22 mouse cellular contexts compared by ENCODE assay signal in the genomic region with DNA sequence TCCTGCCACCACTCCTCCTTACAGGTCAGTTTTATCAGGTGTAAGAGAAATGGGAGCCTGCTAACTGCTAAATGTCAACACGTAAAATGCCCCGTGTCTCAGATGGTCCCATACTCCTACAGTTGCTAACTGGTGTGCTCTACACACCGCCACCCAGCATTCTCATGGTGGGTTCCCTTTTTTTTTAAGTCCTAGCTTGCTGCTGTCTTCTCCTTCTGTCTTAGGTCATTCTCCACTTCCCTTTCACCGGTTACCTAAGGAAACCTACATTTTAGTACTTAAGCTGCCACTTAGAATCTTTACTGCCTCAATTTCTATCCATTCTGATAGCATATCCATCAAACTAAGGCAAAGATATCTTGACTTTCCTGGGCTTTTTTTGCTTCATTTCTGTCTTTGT. TPM values are rescaled to one million over a fixed set of nuclear protein-coding genes. Genes with fewer than 3 reads are reported as not detected.
DNase-seq lines count a peak whose midpoint lies in the region; ATAC-seq and TF ChIP-seq lines count a peak whose summit lies in the region.
"Had no signal": no experiment of that assay in that cellular context is flagged by ENCODE, and none has a peak within 500 bp of the region (broad histone marks: within the 10 kb centered on the region; RNA-seq: fewer than 3 reads in every experiment).

No protein-coding gene starts in this region.

- H3K9me3 ChIP-seq in heart, embryonic 12.5 days (replicated peaks): no peaks in the 10 kb centered on the region
- H3K9me3 ChIP-seq in G1E (replicated peaks): no peaks in the 10 kb centered on the region
- H3K9me3 ChIP-seq in liver, embryonic 13.5 days (replicated peaks): no peaks in the 10 kb centered on the region
- no peaks in the 10 kb centered on the region for H3K9me3 ChIP-seq in megakaryocyte, embryonic 14.5 days
- no peaks in the 10 kb centered on the region for H3K9me3 ChIP-seq in hindbrain, embryonic 11.5 days (ENCODE audit: control insufficient read depth, low read length)
- H3K9me3 ChIP-seq in midbrain, embryonic 11.5 days (ENCODE audit: control insufficient read depth, low read length): no peaks in the 10 kb centered on the region
- H3K9me3 ChIP-seq: hindbrain, embryonic 12.5 days; midbrain, embryonic 15.5 days; neural tube, embryonic 12.5 days had no signal

- H3K36me3 ChIP-seq in heart, embryonic 12.5 days: peaks cover 50% of the 10 kb centered on the region
- peaks cover 71% of the 10 kb centered on the region for H3K36me3 ChIP-seq in G1E (replicated peaks)
- peaks cover 57% of the 10 kb centered on the region for H3K36me3 ChIP-seq in liver, embryonic 13.5 days
- H3K36me3 ChIP-seq in megakaryocyte, embryonic 14.5 days (replicated peaks; ENCODE audit: low read length): peaks cover 59% of the 10 kb centered on the region
- no peaks in the 10 kb centered on the region for H3K36me3 ChIP-seq in hindbrain, embryonic 11.5 days (ENCODE audit: control insufficient read depth, insufficient read depth, low read length)
- H3K36me3 ChIP-seq in midbrain, embryonic 11.5 days (ENCODE audit: control insufficient read depth, insufficient read depth, low read length): peaks cover 4% of the 10 kb centered on the region; the same call in 1 of the 2 replicates

- H3K4me1 ChIP-seq in heart, embryonic 12.5 days (replicated peaks): peaks cover 47% of the 10 kb centered on the region
- peaks cover 81% of the 10 kb centered on the region for H3K4me1 ChIP-seq in G1E (ENCODE audit: insufficient read depth, low read depth, low read length)
- peaks cover 65% of the 10 kb centered on the region for H3K4me1 ChIP-seq in liver, embryonic 13.5 days (replicated peaks)
- peaks cover 86% of the 10 kb centered on the region for H3K4me1 ChIP-seq in megakaryocyte, embryonic 14.5 days
- peaks cover 10% of the 10 kb centered on the region for H3K4me1 ChIP-seq in hindbrain, embryonic 11.5 days (replicated peaks; ENCODE audit: control insufficient read depth, insufficient read depth, low read length)
- H3K4me1 ChIP-seq in midbrain, embryonic 11.5 days (ENCODE audit: control insufficient read depth, insufficient read depth, low read length): peaks cover 20% of the 10 kb centered on the region

- TF ChIP-seq CTCF in G1E (IDR thresholded peaks at IDR 0.05; ENCODE audit: low read depth, low read length): no peak

- H3K27me3 ChIP-seq in heart, embryonic 12.5 days (replicated peaks): no peaks in the 10 kb centered on the region
- H3K27me3 ChIP-seq in G1E (ENCODE audit: insufficient read depth, low read length): no peaks in the 10 kb centered on the region
- no peaks in the 10 kb centered on the region for H3K27me3 ChIP-seq in liver, embryonic 13.5 days
- no peaks in the 10 kb centered on the region for H3K27me3 ChIP-seq in megakaryocyte, embryonic 14.5 days (replicated peaks)
- H3K27me3 ChIP-seq in hindbrain, embryonic 11.5 days (ENCODE audit: control insufficient read depth, insufficient read depth, low read length): no peaks in the 10 kb centered on the region
- no peaks in the 10 kb centered on the region for H3K27me3 ChIP-seq in midbrain, embryonic 11.5 days (ENCODE audit: control insufficient read depth, insufficient read depth, low read length)
- H3K27me3 ChIP-seq: hindbrain, embryonic 12.5 days; midbrain, embryonic 15.5 days; neural tube, embryonic 12.5 days had no signal

- H3K27ac ChIP-seq in heart, embryonic 12.5 days (ENCODE audit: poor library complexity, severe bottlenecking): no peak overlapping the region
- H3K27ac ChIP-seq in liver, embryonic 13.5 days: 0 out of 2 replicates have a peak overlapping the region, but pooled peaks have one; percentile 10
- H3K27ac ChIP-seq in hindbrain, embryonic 11.5 days (ENCODE audit: low read depth, low read length): no peak overlapping the region
- no peak overlapping the region for H3K27ac ChIP-seq in midbrain, embryonic 11.5 days (ENCODE audit: low read depth, low read length)
- H3K27ac ChIP-seq: hindbrain, embryonic 12.5 days; liver, embryonic 14.5 days; midbrain, embryonic 15.5 days; neural tube, embryonic 12.5 days had no signal

- no peak for ATAC-seq in heart, embryonic 12.5 days (ENCODE audit: insufficient number of reproducible peaks, low FRiP score)
- ATAC-seq in G1E (ENCODE audit: extremely low read depth, insufficient number of reproducible peaks, low FRiP score, poor library complexity, severe bottlenecking): no peak
- ATAC-seq in liver, embryonic 13.5 days (ENCODE audit: low read depth): no peak
- no peak for ATAC-seq in hindbrain, embryonic 11.5 days (ENCODE audit: low FRiP score)
- ATAC-seq in midbrain, embryonic 11.5 days (ENCODE audit: low FRiP score): no peak
- ATAC-seq: forebrain, postnatal 0 days; midbrain, embryonic 15.5 days had no signal

- no peak for DNase-seq in heart, adult 18-20 months
- no peak for DNase-seq in G1E (ENCODE audit: low spot score)
- no peak for DNase-seq in liver, embryonic 13.5 days
- DNase-seq in hindbrain, embryonic 11.5 days (ENCODE audit: low spot score): no peak
- no peak for DNase-seq in left cerebral cortex, adult 11 months (ENCODE audit: low spot score)
- DNase-seq in midbrain, embryonic 11.5 days (ENCODE audit: low spot score, missing footprints): no peak
- DNase-seq: adrenal gland, postnatal 14 days; cerebellum, adult 9-10 months; forebrain, postnatal 0 days; gastrocnemius, postnatal 25 days; heart, postnatal 10 days; kidney, adult 18-20 months; layer of hippocampus, adult 9-11 months; lung, postnatal 10 days; right cerebral cortex, postnatal 14 days; thymus, postnatal 25 days had no signal

- H3K4me2 ChIP-seq in heart, embryonic 12.5 days: peak overlapping the region; percentile 15; the same call in 1 of the 2 replicates
- H3K4me2 ChIP-seq in liver, embryonic 13.5 days: 0 out of 2 replicates have a peak overlapping the region, but pooled peaks have one; percentile 11
- H3K4me2 ChIP-seq in hindbrain, embryonic 11.5 days (replicated peaks; ENCODE audit: low read depth, low read length): no peak overlapping the region
- no peak overlapping the region for H3K4me2 ChIP-seq in midbrain, embryonic 11.5 days
- H3K4me2 ChIP-seq: midbrain, embryonic 15.5 days had no signal

- no peak overlapping the region for H3K9ac ChIP-seq in heart, embryonic 12.5 days
- 0 out of 2 replicates have a peak overlapping the region, but pooled peaks have one; percentile 89 for H3K9ac ChIP-seq in liver, embryonic 13.5 days
- no peak overlapping the region for H3K9ac ChIP-seq in hindbrain, embryonic 11.5 days (ENCODE audit: low read depth, low read length)
- H3K9ac ChIP-seq in midbrain, embryonic 11.5 days (ENCODE audit: low read length): no peak overlapping the region
- H3K9ac ChIP-seq: forebrain, postnatal 0 days; midbrain, embryonic 15.5 days had no signal

- H3K4me3 ChIP-seq in heart, embryonic 12.5 days: no peak overlapping the region
- H3K4me3 ChIP-seq in G1E (ENCODE audit: low read depth, low read length): peak overlapping the region; percentile 48; the same call in 1 of the 2 replicates
- no peak overlapping the region for H3K4me3 ChIP-seq in liver, embryonic 13.5 days (replicated peaks)
- peak overlapping the region; percentile 64 for H3K4me3 ChIP-seq in megakaryocyte, embryonic 14.5 days (replicated peaks)
- H3K4me3 ChIP-seq in hindbrain, embryonic 11.5 days (ENCODE audit: low read depth, low read length): no peak overlapping the region
- no peak overlapping the region for H3K4me3 ChIP-seq in midbrain, embryonic 11.5 days (ENCODE audit: low read depth, low read length)
- H3K4me3 ChIP-seq: hindbrain, embryonic 12.5 days; midbrain, embryonic 15.5 days; neural tube, embryonic 12.5 days had no signal

- 53% methylated on average over 4 of the region's 4 CpGs for WGBS in heart, embryonic 12.5 days
- 54% methylated on average over 4 of the region's 4 CpGs for WGBS in liver, embryonic 13.5 days (ENCODE audit: insufficient replicate concordance)
- WGBS in hindbrain, embryonic 11.5 days: 92% methylated on average over 4 of the region's 4 CpGs
- WGBS in midbrain, embryonic 11.5 days: 98% methylated on average over 4 of the region's 4 CpGs

RNA-seq across cellular contexts. Expression of gene Mrps7, which starts 2.6 kb away (rescaled TPM):
- polyA plus RNA-seq in heart, embryonic 12.5 days (2016; fragmentation: Nextera tagmentation; extraction: Ambion mirVana): 90.4 and 95.4 TPM in 2 replicates
- 10 to 100 TPM; 81.0 to 83.5 TPM for total RNA-seq in heart, adult 18-20 months (2021)
- 34.3 and 41.0 TPM in 2 replicates for total RNA-seq in G1E (2014; fragmentation: Nextera tagmentation)
- total RNA-seq in G1E (2017): 52.8 and 53.5 TPM in 2 replicates
- 61.1 and 68.7 TPM in 2 replicates for polyA plus RNA-seq in G1E (2012)
- 71.5 and 77.4 TPM in 2 replicates for polyA plus RNA-seq in liver, embryonic 13.5 days (2015; fragmentation: Nextera tagmentation; extraction: Ambion mirVana)
- polyA plus RNA-seq in megakaryocyte, embryonic 14.5 days (2012; ENCODE audit: insufficient read depth, low replicate concordance): 13.8 and 37.9 TPM in 2 replicates
- polyA plus RNA-seq in hindbrain, embryonic 11.5 days (2014; fragmentation: Nextera tagmentation; extraction: Ambion mirVana): 93.3 and 105 TPM in 2 replicates
- polyA plus RNA-seq in midbrain, embryonic 11.5 days (2014; fragmentation: Nextera tagmentation; extraction: Ambion mirVana): 105 TPM in 2 replicates

RNA-seq across cellular contexts. Expression of gene Gga3, which starts 2.7 kb away (rescaled TPM):
- 19.2 and 21.9 TPM in 2 replicates for polyA plus RNA-seq in heart, embryonic 12.5 days (2016; fragmentation: Nextera tagmentation; extraction: Ambion mirVana)
- 10 to 100 TPM; 16.1 to 19.0 TPM for total RNA-seq in heart, adult 18-20 months (2021)
- total RNA-seq in G1E (2014; fragmentation: Nextera tagmentation): 58.5 and 95.5 TPM in 2 replicates
- total RNA-seq in G1E (2017): 13.7 and 22.7 TPM in 2 replicates
- polyA plus RNA-seq in G1E (2012): 102 and 144 TPM in 2 replicates
- 8.5 and 10.5 TPM in 2 replicates for polyA plus RNA-seq in liver, embryonic 13.5 days (2015; fragmentation: Nextera tagmentation; extraction: Ambion mirVana)
- 44.0 and 58.2 TPM in 2 replicates for polyA plus RNA-seq in megakaryocyte, embryonic 14.5 days (2012; ENCODE audit: insufficient read depth, low replicate concordance)
- 24.7 and 25.1 TPM in 2 replicates for polyA plus RNA-seq in hindbrain, embryonic 11.5 days (2014; fragmentation: Nextera tagmentation; extraction: Ambion mirVana)
- polyA plus RNA-seq in midbrain, embryonic 11.5 days (2014; fragmentation: Nextera tagmentation; extraction: Ambion mirVana): 18.7 and 25.1 TPM in 2 replicates

RNA-seq across cellular contexts. Expression of gene Mif4gd, which starts 11.6 kb away (rescaled TPM):
- polyA plus RNA-seq in heart, embryonic 12.5 days (2016; fragmentation: Nextera tagmentation; extraction: Ambion mirVana): 20.9 and 22.0 TPM in 2 replicates
- total RNA-seq in heart, adult 18-20 months (2021): 10 to 100 TPM; 51.1 to 54.2 TPM
- 43.6 and 59.8 TPM in 2 replicates for total RNA-seq in G1E (2014; fragmentation: Nextera tagmentation)
- 49.9 and 59.4 TPM in 2 replicates for total RNA-seq in G1E (2017)
- polyA plus RNA-seq in G1E (2012): 24.3 and 32.4 TPM in 2 replicates
- polyA plus RNA-seq in liver, embryonic 13.5 days (2015; fragmentation: Nextera tagmentation; extraction: Ambion mirVana): 26.8 and 30.3 TPM in 2 replicates
- 9.6 and 15.5 TPM in 2 replicates for polyA plus RNA-seq in megakaryocyte, embryonic 14.5 days (2012; ENCODE audit: insufficient read depth, low replicate concordance)
- polyA plus RNA-seq in hindbrain, embryonic 11.5 days (2014; fragmentation: Nextera tagmentation; extraction: Ambion mirVana): 14.2 and 17.7 TPM in 2 replicates
- polyA plus RNA-seq in midbrain, embryonic 11.5 days (2014; fragmentation: Nextera tagmentation; extraction: Ambion mirVana): 14.0 and 16.4 TPM in 2 replicates

RNA-seq across cellular contexts. Expression of gene Slc25a19, which starts 26.9 kb away (rescaled TPM):
- polyA plus RNA-seq in heart, embryonic 12.5 days (2016; fragmentation: Nextera tagmentation; extraction: Ambion mirVana): 39.9 and 42.1 TPM in 2 replicates
- total RNA-seq in heart, adult 18-20 months (2021): 10 to 100 TPM; 35.3 to 38.3 TPM
- 19.9 and 37.8 TPM in 2 replicates for total RNA-seq in G1E (2014; fragmentation: Nextera tagmentation)
- total RNA-seq in G1E (2017): 21.5 and 22.3 TPM in 2 replicates
- 24.2 and 26.0 TPM in 2 replicates for polyA plus RNA-seq in G1E (2012)
- 12.2 and 15.8 TPM in 2 replicates for polyA plus RNA-seq in liver, embryonic 13.5 days (2015; fragmentation: Nextera tagmentation; extraction: Ambion mirVana)
- 10.5 and 20.5 TPM in 2 replicates for polyA plus RNA-seq in megakaryocyte, embryonic 14.5 days (2012; ENCODE audit: insufficient read depth, low replicate concordance)
- 24.9 and 27.1 TPM in 2 replicates for polyA plus RNA-seq in hindbrain, embryonic 11.5 days (2014; fragmentation: Nextera tagmentation; extraction: Ambion mirVana)
- 20.3 and 24.0 TPM in 2 replicates for polyA plus RNA-seq in midbrain, embryonic 11.5 days (2014; fragmentation: Nextera tagmentation; extraction: Ambion mirVana)

RNA-seq across cellular contexts. Expression of gene Nup85, which starts 36.9 kb away (rescaled TPM):
- 117 and 132 TPM in 2 replicates for polyA plus RNA-seq in heart, embryonic 12.5 days (2016; fragmentation: Nextera tagmentation; extraction: Ambion mirVana)
- 10 to 100 TPM; 18.3 to 20.0 TPM for total RNA-seq in heart, adult 18-20 months (2021)
- total RNA-seq in G1E (2014; fragmentation: Nextera tagmentation): 78.5 and 87.7 TPM in 2 replicates
- total RNA-seq in G1E (2017): 166 and 172 TPM in 2 replicates
- 28.2 and 57.5 TPM in 2 replicates for polyA plus RNA-seq in G1E (2012)
- 158 and 175 TPM in 2 replicates for polyA plus RNA-seq in liver, embryonic 13.5 days (2015; fragmentation: Nextera tagmentation; extraction: Ambion mirVana)
- polyA plus RNA-seq in megakaryocyte, embryonic 14.5 days (2012; ENCODE audit: insufficient read depth, low replicate concordance): 6.6 and 12.0 TPM in 2 replicates
- polyA plus RNA-seq in hindbrain, embryonic 11.5 days (2014; fragmentation: Nextera tagmentation; extraction: Ambion mirVana): 156 and 175 TPM in 2 replicates
- polyA plus RNA-seq in midbrain, embryonic 11.5 days (2014; fragmentation: Nextera tagmentation; extraction: Ambion mirVana): 195 and 197 TPM in 2 replicates

Comparison
In these comparisons a context has a peak if more than half of its experiments do, and no peak if none do; other contexts are left out.
1. H3K4me2 ChIP-seq: peak in heart, embryonic 12.5 days (single experiment) and liver, embryonic 13.5 days (single experiment); none in hindbrain, embryonic 11.5 days (single experiment) and midbrain, embryonic 11.5 days (single experiment).
2. H3K4me3 ChIP-seq: peak in G1E (single experiment) and megakaryocyte, embryonic 14.5 days (single experiment); none in heart, embryonic 12.5 days (single experiment), liver, embryonic 13.5 days (single experiment), hindbrain, embryonic 11.5 days (single experiment) and midbrain, embryonic 11.5 days (single experiment).